Mouse (Mus musculus): Measurements from ENCODE around the gene Ost4.

DNA sequence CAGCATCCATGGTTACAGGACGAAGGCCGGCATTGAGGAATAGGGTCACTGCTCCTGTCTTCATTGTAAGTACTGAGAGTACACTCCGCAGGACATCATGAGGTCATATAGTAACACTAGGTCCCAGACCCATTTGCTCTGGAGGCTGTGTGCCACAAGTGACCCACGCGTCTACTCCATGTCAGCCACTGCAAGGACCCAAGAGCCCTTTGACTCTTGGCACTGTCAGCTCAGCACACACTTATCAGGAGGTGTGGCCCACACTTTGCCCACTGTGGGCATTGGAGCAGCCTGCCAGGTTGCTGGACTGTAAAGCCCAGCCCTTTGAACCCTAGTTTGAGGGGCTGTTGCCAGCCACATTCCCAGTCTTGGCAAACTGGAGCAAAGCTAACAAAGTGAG lies 17.6 kb upstream of the Ost4 start:
- TF ChIP-seq CTCF (IDR thresholded peaks at IDR 0.05; ENCODE audit: low read depth, low read length) (no peak), POLR2AphosphoS5 (IDR thresholded peaks at IDR 0.05; ENCODE audit: insufficient replicate concordance, low read depth, low read length) (no peak), GATA1 (IDR thresholded peaks at IDR 0.05; ENCODE audit: borderline replicate concordance, low read length) (no peak)

All from G1E (cell line).